Mouse (Mus musculus) myocyte (in vitro differentiated cells): ENCODE measurements at regions not wholly inside any gene's neighbourhood (a gene's known extent, or its start where the extent isn't known, plus 50 kb on each side); places are given as distances from the start of the nearest gene placed in this dataset.

Experiments
- H3K27me3 ChIP-seq: one replicate; pipeline ENCODE4 v1.6.1; 2011; ENCODE audit not compliant: control insufficient read depth, insufficient read depth, insufficient read length
- H3K36me3 ChIP-seq: one replicate; pipeline ENCODE4 v1.6.1; 2011; ENCODE audit not compliant: control insufficient read depth, insufficient read depth
- H3K4me2 ChIP-seq: one replicate; pipeline ENCODE4 v1.6.1; 2011; ENCODE audit warnings: low read depth, control low read depth
- H3K4me3 ChIP-seq: one replicate; pipeline ENCODE4 v1.5.1; 2011; ENCODE audit warnings: mild to moderate bottlenecking, control low read depth, moderate library complexity
- H3K79me2 ChIP-seq: one replicate; pipeline ENCODE4 v1.6.1; 2011; ENCODE audit not compliant: control insufficient read depth, insufficient read depth
- H3ac ChIP-seq: one replicate; pipeline ENCODE4 v1.6.1; 2011; ENCODE audit not compliant: control insufficient read depth, insufficient read length
- CEBPB ChIP-seq: IDR thresholded peaks from 2 replicates; pipeline ENCODE4 v1.6.1; 2011; ENCODE audit warnings: mild to moderate bottlenecking, moderate library complexity; ENCODE audit not compliant: poor library complexity, insufficient read depth, severe bottlenecking
- E2F4 ChIP-seq: IDR thresholded peaks from one replicate; pipeline ENCODE4 v1.6.1; 2011; ENCODE audit warnings: mild to moderate bottlenecking, control low read depth, moderate library complexity; ENCODE audit not compliant: insufficient read depth
- MAX ChIP-seq: IDR thresholded peaks from one replicate; pipeline ENCODE4 v1.6.1; 2011; ENCODE audit warnings: low read depth, mild to moderate bottlenecking, control low read depth
- MYOD1 ChIP-seq, 3 experiments: IDR thresholded peaks; one replicate each; pipeline ENCODE4 v1.6.1; 2011; ENCODE audit warnings: control low read depth in 2 of 3, low read depth in 2 of 3, mild to moderate bottlenecking in 2 of 3, moderate library complexity in 1 of 3; ENCODE audit not compliant: insufficient read length in 2 of 3, control insufficient read depth in 1 of 3
- MYOG ChIP-seq, 3 experiments: IDR thresholded peaks; one replicate each; pipeline ENCODE4 v1.6.1; 2011; ENCODE audit warnings: control low read depth in 2 of 3, low read depth in 2 of 3, mild to moderate bottlenecking in 2 of 3; ENCODE audit not compliant: insufficient read length in 2 of 3, control insufficient read depth in 1 of 3, insufficient read depth in 1 of 3
- POLR2A ChIP-seq: IDR thresholded peaks from one replicate; pipeline ENCODE4 v1.6.1; 2011; ENCODE audit warnings: low read depth, mild to moderate bottlenecking, control low read depth, moderate library complexity; ENCODE audit not compliant: insufficient read length
- POLR2AphosphoS2 ChIP-seq: IDR thresholded peaks from one replicate; pipeline ENCODE4 v1.6.1; 2011; ENCODE audit warnings: low read depth, control low read depth; ENCODE audit not compliant: insufficient read length
- REST ChIP-seq: IDR thresholded peaks from one replicate; pipeline ENCODE4 v1.6.1; 2011; ENCODE audit warnings: mild to moderate bottlenecking, control low read depth, moderate library complexity; ENCODE audit not compliant: insufficient read depth, insufficient read length
- SRF ChIP-seq: IDR thresholded peaks from one replicate; pipeline ENCODE4 v1.6.1; 2011; ENCODE audit warnings: low read depth; ENCODE audit not compliant: control insufficient read depth, insufficient read length
- TCF12 ChIP-seq: IDR thresholded peaks from one replicate; pipeline ENCODE4 v1.6.1; 2011; ENCODE audit warnings: mild to moderate bottlenecking, control low read depth; ENCODE audit not compliant: poor library complexity, insufficient read depth, severe bottlenecking
- TCF3 ChIP-seq: IDR thresholded peaks from one replicate; pipeline ENCODE4 v1.6.1; 2011; ENCODE audit warnings: low read depth, control low read depth; ENCODE audit not compliant: insufficient read length
- USF1 ChIP-seq: IDR thresholded peaks from one replicate; pipeline ENCODE4 v1.6.1; 2011; ENCODE audit warnings: low read depth, mild to moderate bottlenecking, control low read depth, moderate library complexity

DNA sequence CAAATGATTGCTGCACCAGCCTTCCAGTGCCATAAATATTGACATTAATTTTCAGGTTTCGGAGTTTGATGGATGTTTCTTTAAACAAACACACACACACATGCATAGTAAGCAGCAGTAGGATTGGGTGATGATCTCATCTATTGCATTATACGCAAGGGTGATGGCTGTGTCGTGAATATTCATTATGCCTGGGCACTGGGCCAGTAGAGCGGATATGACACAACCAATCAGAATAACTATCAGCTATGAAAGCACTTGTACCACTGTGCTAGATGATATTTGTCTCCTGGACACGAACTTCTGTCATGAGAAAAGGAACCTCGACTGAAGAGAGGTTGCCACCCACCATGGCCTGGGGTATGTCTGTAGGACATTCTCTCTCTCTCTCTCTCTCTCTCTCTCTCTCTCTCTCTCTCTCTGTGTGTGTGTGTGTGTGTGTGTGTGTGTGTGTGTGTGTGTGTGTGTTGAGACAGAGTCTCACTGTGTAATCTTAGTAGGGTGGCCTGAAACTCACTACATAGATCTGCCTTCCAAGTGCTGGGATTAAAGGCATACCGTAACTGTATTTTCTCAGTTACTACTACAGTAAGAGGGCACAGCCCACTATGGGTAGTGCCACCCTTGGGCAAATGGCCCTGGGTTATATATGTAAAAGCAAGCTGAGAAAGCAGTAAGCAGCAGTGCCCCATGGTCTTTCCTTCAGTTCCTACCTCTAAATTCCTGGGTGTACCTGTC lies 94.7 kb upstream of the Nampt start:
- Histone ChIP-seq H3K79me2 (no peaks in the 10 kb centered on the region), H3K27me3 (no peaks in the 10 kb centered on the region), H3ac (no peak overlapping the region), H3K4me3 (no peak overlapping the region), H3K4me2 (no peak overlapping the region), H3K36me3 (no peaks in the 10 kb centered on the region)
- TF ChIP-seq E2F4 (no peak), TCF3 (no peak), TCF12 (no peak), CEBPB (no peak), USF1 (no peak), MAX (no peak), MYOD1 (IDR thresholded peaks at IDR 0.05; ENCODE audit: control insufficient read depth in 1 of 3, insufficient read length in 2 of 3, low read depth in 2 of 3) (no peak), MYOG (IDR thresholded peaks at IDR 0.05; ENCODE audit: control insufficient read depth in 1 of 3, insufficient read depth in 1 of 3, insufficient read length in 2 of 3, low read depth in 2 of 3) (no peak), POLR2A (no peak)

DNA sequence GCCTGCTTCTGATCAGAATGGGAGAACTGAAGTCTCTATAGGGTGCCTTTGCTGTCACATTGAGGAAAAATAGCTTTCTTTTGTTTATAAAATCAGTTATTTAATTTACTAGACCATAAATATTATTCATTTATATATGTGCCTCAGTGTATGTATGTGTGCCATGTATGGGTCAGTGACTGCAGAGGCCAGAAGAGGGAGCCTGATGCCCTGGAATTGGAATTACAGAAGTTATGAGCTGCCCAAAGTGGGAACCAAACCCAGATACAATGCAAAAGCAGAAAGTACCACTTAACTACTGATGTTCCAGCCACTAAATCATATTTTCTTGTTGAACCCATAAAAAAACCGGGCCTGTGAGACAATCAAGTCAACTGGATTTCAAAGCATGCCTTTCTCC lies 91.8 kb upstream of the Nampt start:
- no peak for TF ChIP-seq REST
- TF ChIP-seq POLR2A = no peak
- no peak for TF ChIP-seq USF1
- no peak for TF ChIP-seq TCF3
- TF ChIP-seq SRF = no peak
- TF ChIP-seq POLR2AphosphoS2 = no peak
- no peak for TF ChIP-seq E2F4
- no peak for TF ChIP-seq CEBPB
- TF ChIP-seq MAX = no peak
- TF ChIP-seq MYOG (IDR thresholded peaks at IDR 0.05; ENCODE audit: control insufficient read depth in 1 of 3, insufficient read depth in 1 of 3, insufficient read length in 2 of 3, low read depth in 2 of 3) = no peak
- TF ChIP-seq TCF12 = no peak
- no peak for TF ChIP-seq MYOD1 (IDR thresholded peaks at IDR 0.05; ENCODE audit: control insufficient read depth in 1 of 3, insufficient read length in 2 of 3, low read depth in 2 of 3)
- Histone ChIP-seq H3K4me2 (no peak overlapping the region), H3K27me3 (no peaks in the 10 kb centered on the region), H3ac (no peak overlapping the region), H3K36me3 (no peaks in the 10 kb centered on the region), H3K79me2 (no peaks in the 10 kb centered on the region), H3K4me3 (no peak overlapping the region)

DNA sequence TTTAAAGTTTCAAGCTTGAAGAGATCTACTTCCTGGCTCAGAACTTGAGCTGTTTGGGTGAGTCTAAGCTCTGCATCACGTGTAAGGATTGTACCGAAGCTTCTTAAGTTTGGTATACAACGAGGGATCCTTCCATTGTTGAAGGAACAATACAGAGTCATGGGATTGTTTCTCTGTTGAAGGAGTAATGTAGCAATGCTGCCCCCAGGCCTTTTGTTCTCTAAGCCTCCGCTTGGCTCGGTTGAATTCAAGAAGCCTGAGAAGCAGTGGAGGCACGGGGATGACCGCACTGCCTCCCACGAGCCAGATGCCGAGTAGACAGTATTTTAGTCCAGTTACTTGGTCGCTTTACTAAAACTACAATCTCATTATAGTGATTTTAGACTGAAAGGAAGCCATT lies 90.9 kb upstream of the Nampt start:
- Histone ChIP-seq H3K36me3 (no peaks in the 10 kb centered on the region), H3ac (no peak overlapping the region), H3K79me2 (no peaks in the 10 kb centered on the region), H3K4me3 (no peak overlapping the region), H3K27me3 (no peaks in the 10 kb centered on the region), H3K4me2 (no peak overlapping the region)
- no peak for TF ChIP-seq POLR2A
- TF ChIP-seq SRF = no peak
- TF ChIP-seq REST = no peak
- TF ChIP-seq MYOD1 (IDR thresholded peaks at IDR 0.05; ENCODE audit: control insufficient read depth in 1 of 3, insufficient read length in 2 of 3, low read depth in 2 of 3) = no peak
- TF ChIP-seq CEBPB = no peak
- no peak for TF ChIP-seq TCF12
- no peak for TF ChIP-seq USF1
- TF ChIP-seq MYOG (IDR thresholded peaks at IDR 0.05; ENCODE audit: control insufficient read depth in 1 of 3, insufficient read depth in 1 of 3, insufficient read length in 2 of 3, low read depth in 2 of 3) = no peak
- TF ChIP-seq POLR2AphosphoS2 = no peak
- TF ChIP-seq TCF3 = no peak
- TF ChIP-seq MAX = no peak
- no peak for TF ChIP-seq E2F4

DNA sequence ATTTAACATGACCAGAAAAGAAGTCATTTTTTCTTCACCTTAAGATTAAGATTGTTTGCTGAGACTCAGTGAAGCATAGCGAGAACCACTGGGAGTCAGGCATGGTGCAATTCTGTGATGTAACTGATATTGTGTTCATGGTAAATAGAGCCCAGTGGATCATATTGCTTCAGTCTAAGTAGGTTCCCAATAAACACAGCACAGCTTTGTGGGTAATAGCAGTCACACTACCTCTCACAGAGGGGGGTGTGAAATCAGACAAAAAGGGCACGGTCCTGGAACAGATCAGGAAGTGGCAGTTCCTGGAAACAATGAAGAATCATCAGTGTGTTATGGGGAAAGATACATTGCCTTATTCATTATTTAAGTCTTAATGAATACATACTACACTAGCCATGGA lies 84.1 kb upstream of the Nampt start:
- TF ChIP-seq MYOD1 (IDR thresholded peaks at IDR 0.05; ENCODE audit: control insufficient read depth in 1 of 3, insufficient read length in 2 of 3, low read depth in 2 of 3) (no peak), USF1 (no peak), MYOG (IDR thresholded peaks at IDR 0.05; ENCODE audit: control insufficient read depth in 1 of 3, insufficient read depth in 1 of 3, insufficient read length in 2 of 3, low read depth in 2 of 3) (no peak), TCF3 (no peak), E2F4 (no peak), REST (no peak), TCF12 (no peak), SRF (no peak), POLR2A (no peak), CEBPB (no peak), POLR2AphosphoS2 (no peak)
- no peaks in the 10 kb centered on the region for H3K79me2 ChIP-seq
- no peak overlapping the region for H3K4me3 ChIP-seq
- H3K4me2 ChIP-seq = no peak overlapping the region
- H3K36me3 ChIP-seq = no peaks in the 10 kb centered on the region
- no peaks in the 10 kb centered on the region for H3K27me3 ChIP-seq
- H3ac ChIP-seq = no peak overlapping the region
